Mouse (Mus musculus) layer of hippocampus, adult 2 months (tissue): ENCODE measurements around the gene Neu3. TPM values are rescaled to one million over a fixed set of nuclear protein-coding genes. Genes with fewer than 3 reads are reported as not detected.

Experiments
- DNase-seq, 2 experiments: peaks; one replicate each; pipeline ENCODE4 v3.0.0; 2022; ENCODE audit warnings: low spot score in 2 of 2
- H3K27ac ChIP-seq: fragments of 200-600 bp; 2 replicates; pipeline ENCODE4 v1.8.1; 2022
- H3K4me3 ChIP-seq: fragments of 200-600 bp; 2 replicates; pipeline ENCODE4 v1.8.1; 2022; ENCODE audit warnings: mild to moderate bottlenecking
- CTCF ChIP-seq: fragments of 200-600 bp; conservative IDR thresholded peaks from 2 replicates; pipeline ENCODE4 v1.8.1; 2022; ENCODE audit warnings: antibody characterized with exemption, mild to moderate bottlenecking, moderate library complexity
- long read RNA-seq, 2 experiments: library from polyadenylated mRNA; stranded (forward); transcript quantifications; one replicate each; pipeline ENCODE4 v2.0.0; 2021; ENCODE audit warnings: borderline mapping rate in 2 of 2
- total RNA-seq, 2 experiments: library from RNA; stranded (reverse); gene quantifications; 2 replicates each; pipeline ENCODE4 v1.2.3; 2021

Neu3 gene
- total RNA-seq: 1 to 10 TPM; 3.3 to 3.6 TPM
- long read RNA-seq, experiment 1, partial matches to known transcripts: 0 of 2 reads
- long read RNA-seq, experiment 1, other reads (novel, unspliced or antisense): 1 of 2 reads
- long read RNA-seq, experiment 2: 0 reads

DNA sequence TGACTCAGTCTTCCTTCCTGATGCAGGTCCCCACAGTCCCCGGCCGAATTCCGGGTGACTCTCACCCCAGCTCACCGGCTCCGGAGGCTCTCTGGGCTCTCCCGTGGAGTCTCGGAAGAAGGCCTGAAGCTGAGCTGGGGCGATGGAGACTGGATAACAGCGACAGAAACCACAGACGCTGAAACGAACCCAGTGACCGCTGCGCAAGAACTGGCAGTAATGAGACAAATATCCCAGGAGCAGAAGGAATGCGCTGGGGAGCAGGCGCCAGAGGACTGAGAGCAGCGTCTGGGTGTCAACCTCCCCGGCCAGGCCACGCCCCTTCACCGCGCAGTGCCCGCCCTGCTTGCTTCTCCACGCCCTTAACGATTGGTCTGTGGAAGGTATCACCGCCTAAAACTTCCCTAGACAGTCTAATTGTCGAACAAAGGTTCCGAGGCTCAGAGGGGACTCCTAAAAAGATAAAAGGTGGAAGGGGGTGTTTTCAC is at the start of gene Neu3:
Neu3 (minus strand) TSS at position 335 of the 488 bp plus-strand sequence.
- DNase-seq: peak; percentile 88 to 91
- Histone ChIP-seq H3K4me3 (peak within 1 kb of the TSS; percentile 71), H3K27ac (peak within 1 kb of the TSS; percentile 80)

DNA sequence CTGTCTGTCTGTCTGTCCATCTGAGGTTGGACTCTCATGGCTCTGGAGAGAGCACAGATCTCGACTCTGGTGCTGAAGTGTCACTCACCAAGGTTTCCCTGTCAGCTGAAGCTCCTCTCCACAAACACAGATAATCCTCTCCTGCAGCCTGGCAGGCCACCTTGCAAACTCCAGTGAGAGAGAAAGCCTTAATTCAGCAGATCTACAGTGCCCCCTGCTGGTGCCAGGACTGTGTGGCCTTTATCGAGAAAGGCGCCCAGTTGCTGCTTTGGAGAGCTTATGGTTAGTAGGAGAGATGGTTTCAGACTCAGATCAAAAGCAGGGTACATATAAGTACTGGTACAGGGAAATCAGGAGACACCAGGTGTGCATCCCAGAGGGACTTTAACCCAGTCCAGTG is 48.1 kb upstream of the Neu3 start:
- TF ChIP-seq CTCF: peak; percentile 95
- no peak overlapping the region for H3K4me3 ChIP-seq
- peak; percentile 91 to 96 for DNase-seq
- peak overlapping the region; percentile 28 for H3K27ac ChIP-seq

More for the DNA sequence above, at the start of gene Neu3:
- peak; percentile 56 for TF ChIP-seq CTCF

DNA sequence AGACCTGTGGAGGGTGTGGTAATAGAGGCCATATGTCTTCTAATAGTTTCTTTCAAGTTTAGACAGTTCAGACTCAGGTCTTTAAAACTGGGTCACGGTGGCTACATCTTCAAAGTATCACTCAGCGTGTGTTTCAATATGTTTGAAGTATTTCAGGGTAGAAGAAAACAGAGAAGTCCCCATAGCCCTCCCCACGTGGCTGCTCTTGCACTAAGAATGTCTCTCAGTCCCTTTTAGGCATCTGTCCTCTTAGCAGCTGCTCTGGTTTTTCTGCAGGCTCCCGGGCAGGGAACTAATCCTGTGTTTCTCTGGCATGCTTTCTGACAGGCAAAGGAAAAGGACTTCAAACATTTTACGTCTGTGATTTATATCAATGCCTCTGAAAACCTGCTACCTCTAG is 47.7 kb upstream of the Neu3 start:
- peak overlapping the region; percentile 28 for H3K27ac ChIP-seq
- H3K4me3 ChIP-seq: no peak overlapping the region
- no peak for TF ChIP-seq CTCF
- DNase-seq: no peak

DNA sequence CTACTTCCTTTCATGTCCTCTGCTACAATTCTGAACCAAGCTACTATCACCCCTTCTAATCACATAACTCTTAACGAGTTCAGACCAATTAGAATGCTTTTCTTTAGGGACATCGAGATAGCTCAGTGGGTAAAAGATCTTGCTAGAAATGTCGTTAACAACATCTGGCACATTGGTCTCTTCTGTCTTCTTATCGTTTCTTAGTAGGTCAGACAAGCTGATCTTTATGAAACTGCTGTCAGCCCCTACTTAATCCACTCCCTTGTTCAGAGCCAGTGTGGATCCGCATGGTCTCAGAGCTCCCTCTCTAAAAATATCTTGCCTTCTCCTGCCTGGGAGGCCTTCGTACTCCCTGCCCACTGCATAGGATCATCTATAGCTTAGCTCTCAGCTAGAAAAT is 45.7 kb upstream of the Neu3 start:
- no peak for TF ChIP-seq CTCF
- Histone ChIP-seq H3K27ac (no peak overlapping the region), H3K4me3 (no peak overlapping the region)
- no peak for DNase-seq

DNA sequence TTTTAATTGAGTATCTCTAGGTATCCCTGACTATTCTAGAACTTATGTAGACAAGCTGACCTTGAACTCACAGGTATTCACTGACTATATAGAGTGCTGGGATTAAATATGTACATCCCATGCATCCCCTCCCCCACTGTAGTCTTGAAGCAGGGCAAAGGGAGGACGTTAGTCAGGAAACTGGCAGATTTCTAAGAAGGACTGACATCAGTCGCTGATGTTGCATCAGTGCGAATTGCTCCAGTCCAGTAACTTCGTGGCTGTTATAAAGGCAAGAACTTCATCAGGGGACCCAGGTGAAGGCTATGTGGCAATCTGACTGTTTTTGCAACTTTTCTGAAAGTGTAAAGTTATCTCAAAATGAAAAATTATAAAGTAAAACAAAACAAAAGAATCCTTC is 41.1 kb upstream of the Neu3 start:
- no peak for TF ChIP-seq CTCF
- H3K27ac ChIP-seq: no peak overlapping the region
- no peak overlapping the region for H3K4me3 ChIP-seq
- DNase-seq: no peak

DNA sequence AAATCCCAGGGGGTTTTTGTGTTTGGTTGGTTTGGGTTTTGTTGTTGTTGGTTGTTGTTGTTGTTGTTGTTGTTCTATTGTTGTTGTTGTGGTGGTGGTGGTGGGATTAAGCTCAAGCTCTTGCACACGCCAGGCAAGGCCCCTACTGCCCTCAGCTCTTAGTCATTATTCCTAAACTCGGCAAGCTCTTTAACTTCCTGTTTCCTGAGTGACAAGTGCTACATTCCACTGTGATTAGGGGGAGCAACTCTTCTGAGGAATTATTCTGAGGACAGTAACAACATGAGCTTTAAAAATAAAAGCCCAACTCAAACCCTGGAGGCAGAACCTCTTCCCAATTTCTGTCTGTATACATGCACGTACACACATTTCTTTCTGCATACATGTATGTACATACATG is 37.0 kb upstream of the Neu3 start:
- H3K27ac ChIP-seq: peak overlapping the region; percentile 80
- no peak for DNase-seq
- TF ChIP-seq CTCF: no peak
- no peak overlapping the region for H3K4me3 ChIP-seq

DNA sequence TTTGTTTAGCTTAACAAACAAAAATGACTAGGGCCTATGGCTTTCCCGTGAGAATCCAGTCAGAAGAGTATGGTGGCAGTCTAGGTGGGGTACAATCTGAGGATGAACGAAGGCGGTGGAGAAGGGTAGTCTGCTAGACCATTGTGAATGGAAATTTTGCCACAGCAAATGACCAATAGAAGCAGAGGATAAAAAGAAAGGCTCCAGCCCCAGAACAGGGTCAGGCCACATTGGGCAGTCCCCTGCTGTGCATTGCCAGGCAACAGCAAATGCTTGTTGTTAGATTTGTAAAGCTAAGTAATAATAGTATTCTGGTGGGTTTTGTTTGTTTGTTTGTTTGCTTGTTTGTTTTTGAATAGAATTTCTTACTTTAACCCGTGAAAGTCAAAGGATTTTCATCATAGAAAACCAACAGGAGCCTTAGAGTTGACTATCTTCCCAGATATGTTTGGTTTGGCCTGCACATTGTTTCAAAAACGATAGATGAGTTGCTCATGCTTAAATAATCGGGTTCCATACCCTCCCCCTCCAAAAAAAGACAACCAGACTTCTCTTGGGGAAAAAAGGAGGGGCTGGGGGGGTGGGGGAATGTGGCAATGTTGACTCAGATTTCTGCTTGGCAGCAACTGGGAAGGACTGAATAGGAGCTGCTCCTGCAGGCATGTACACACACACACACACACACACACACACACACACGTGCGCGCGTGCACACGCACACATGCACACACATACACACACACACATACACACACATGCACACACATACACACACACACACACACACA is 36.2 kb upstream of the Neu3 start:
- DNase-seq: no peak
- peak overlapping the region; percentile 81 for H3K27ac ChIP-seq
- TF ChIP-seq CTCF: no peak
- H3K4me3 ChIP-seq: no peak overlapping the region

DNA sequence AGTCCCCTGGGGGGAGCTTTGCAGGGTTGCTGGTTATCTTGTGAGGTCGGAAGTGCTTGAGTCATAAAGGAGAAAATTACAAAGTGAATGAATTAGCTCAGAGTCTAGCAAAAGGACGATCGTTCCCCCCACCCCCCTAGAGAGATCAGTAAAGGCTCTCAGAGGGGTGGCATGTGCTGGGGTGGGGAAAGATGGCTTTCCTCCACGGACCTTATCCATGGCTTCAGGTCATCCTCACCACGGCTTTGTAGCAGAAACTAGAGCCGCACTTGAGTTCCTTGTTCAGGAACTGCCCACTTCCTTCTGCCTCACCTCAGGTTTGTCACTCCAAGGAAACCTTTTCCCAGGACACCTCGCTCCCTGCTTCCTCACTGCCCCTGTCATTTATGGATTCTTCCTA is 35.1 kb upstream of the Neu3 start, which contains the start of gene Spcs2:
Spcs2 (minus strand) TSS at position 101 of the 400 bp plus-strand sequence.
- Histone ChIP-seq H3K27ac (peak within 1 kb of the TSS; percentile 81), H3K4me3 (no peak within 1 kb of the TSS)
- TF ChIP-seq CTCF: no peak
- DNase-seq: no peak

DNA sequence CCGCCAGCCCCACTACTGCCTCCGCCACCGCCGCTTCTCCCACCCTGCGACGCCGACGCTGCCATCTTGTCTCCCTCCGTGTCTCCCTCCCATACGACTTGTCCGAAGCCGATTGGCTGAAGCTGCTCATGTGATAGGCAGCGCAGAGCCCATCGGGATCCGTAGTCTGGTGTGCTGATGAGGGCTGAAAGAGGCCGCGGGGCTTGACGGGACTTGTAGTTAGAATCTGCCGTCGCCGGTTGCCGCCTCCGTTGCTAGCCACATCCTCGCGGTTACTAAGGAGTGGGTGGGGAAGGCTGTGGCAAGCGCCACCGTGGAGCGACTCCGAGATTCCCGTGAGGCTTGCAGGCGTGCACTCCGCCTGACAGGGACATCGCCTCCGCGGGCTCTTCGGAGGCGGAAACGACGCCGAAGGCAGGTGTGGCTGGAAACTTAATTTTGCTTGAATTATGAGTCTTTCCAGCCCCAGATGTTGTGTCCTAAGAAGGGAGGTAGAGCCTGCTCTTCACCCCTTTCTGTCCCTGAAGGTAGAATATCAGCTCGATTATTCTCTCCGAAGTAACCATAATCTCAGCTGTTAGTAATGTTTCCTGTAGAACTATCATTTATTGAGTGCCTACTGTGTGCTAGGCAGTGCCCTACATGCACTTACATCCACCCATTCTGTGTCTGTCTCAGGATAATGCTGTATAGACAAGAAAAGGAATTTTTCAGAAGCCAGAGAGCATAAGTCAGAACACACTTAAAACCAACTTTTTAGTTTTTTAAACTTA is 30.8 kb upstream of the Neu3 start, which contains the start of gene Xrra1:
Xrra1 (plus strand) TSS at position 304 of the 773 bp plus-strand sequence.
- Histone ChIP-seq H3K27ac (peak within 1 kb of the TSS; percentile 97), H3K4me3 (peak within 1 kb of the TSS; percentile 98)
- no peak for TF ChIP-seq CTCF
- peak; percentile 98 to 99 for DNase-seq

DNA sequence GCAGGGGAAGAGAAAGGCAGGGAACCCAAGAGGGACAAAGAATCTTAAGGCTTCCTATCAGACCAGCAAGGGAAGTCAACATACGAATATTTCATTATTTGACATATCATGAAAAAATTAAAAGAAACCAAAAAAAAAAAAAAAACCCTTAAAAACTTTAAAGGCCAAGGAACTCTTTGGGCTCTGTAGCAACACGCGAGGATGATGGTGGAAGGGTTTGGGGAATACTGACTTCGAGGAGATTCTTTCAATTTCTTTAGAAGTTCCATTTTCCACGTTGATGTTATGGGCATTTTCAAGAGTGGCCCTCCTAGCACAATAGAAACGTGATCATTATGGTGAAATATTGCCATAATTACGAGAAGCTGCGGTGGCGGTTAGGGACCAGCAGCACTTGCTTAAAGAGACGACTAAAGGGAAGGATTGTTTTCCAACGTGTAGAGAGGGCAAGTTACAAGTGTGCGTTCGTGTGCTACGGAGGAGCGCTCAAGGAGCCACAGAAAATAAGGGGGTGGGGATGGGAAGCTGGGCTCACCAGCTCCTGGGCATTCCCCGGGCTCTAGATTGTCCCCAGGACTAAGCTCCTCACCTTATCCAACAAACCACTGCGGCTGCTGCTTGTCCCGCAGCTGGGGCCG is 30.1 kb upstream of the Neu3 start:
- no peak for TF ChIP-seq CTCF
- Histone ChIP-seq H3K4me3 (peak overlapping the region; percentile 98), H3K27ac (peak overlapping the region; percentile 97)
- DNase-seq: no peak

DNA sequence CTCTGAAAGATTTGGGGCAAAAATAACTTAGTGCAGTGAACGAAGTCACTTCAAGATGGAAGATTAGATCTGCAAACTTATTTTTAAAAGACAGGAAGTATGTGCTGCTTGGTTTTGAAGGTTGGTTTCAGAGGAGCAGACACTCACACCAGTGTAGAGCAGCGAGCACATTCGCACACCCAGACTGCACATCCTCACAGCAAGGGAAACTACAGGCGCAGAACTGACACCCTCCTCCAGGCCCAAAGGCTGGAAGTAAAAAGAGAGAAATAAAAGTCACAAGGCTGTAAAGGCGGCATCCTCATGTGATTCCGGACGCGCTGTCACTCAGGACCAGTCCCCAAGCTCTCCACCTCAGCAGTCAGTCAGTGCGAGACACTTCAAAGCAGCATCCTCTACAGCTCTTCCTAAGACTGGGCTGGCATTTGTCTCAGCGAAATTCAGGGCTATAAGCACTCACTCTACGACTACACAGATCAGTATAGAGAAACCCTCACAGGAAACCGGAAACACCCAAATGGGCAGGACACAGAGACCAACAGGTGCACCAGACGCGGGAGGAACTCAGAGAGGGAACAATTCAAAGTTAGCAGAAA is 28.1 kb upstream of the Neu3 start:
- no peak for DNase-seq
- no peak overlapping the region for H3K4me3 ChIP-seq
- TF ChIP-seq CTCF: no peak
- no peak overlapping the region for H3K27ac ChIP-seq

DNA sequence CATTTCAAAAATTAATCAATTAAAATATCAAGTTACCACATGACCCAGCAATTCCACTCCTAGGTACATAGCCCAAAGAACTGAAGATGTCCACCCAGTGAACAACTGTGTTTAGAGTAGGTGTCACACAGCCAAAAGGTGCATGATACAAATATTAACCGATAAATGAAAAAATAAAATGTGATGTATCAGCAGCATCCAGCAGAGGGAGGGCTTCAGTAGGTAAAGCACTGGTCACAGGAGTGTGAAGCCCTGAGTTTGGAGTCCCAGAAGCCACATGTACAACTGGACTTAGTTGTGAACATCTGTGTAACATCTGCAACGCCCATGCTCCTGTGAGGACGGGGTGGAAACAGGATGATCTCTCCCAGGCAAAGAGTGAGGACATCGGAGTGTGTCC is 26.1 kb upstream of the Neu3 start:
- Histone ChIP-seq H3K27ac (no peak overlapping the region), H3K4me3 (no peak overlapping the region)
- DNase-seq: no peak

DNA sequence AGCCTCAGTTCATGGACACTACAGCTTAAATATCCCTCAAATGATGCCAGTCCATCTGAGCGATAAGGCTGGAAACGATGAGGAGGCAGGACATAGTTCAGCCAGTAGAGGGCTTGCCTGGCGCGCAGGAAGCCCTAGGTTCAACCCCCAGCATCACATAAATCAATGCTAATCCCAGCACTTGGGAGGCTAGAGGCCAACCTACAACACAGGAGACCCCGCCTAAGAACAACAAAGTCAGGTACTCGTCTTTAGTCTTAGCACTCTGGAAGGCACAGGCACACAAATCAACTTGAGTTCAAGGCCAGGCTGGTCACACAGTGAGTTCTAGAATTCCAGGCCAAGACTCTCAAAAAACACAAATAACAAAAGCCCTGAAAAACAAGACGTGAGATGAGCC is 25.1 kb upstream of the Neu3 start:
- peak; percentile 38 for TF ChIP-seq CTCF
- DNase-seq: no peak
- Histone ChIP-seq H3K27ac (no peak overlapping the region), H3K4me3 (no peak overlapping the region)

More for the DNA sequence above, 26.1 kb upstream of the Neu3 start:
- TF ChIP-seq CTCF: peak; percentile 46
